Mouse (Mus musculus) intestine, embryonic 16.5 days (tissue): ENCODE data around the gene Wfdc3. TPM values are rescaled to one million over a fixed set of nuclear protein-coding genes. Genes with fewer than 3 reads are reported as not detected.
A peak's percentile ranks its signal among the peaks of the same experiment; 100 is the strongest.

ENCODE experiments used
- ATAC-seq: fragments of 200-750 bp; cut with Nextera tagmentation; 2 replicates; pipeline ENCODE4 v1.8.0; 2017; ENCODE audit warnings: moderate TSS enrichment, moderate library complexity
- H3K27ac ChIP-seq: fragments of 300-500 bp; sonication (generic); 2 replicates; pipeline ENCODE4 v1.5.1; 2014; ENCODE audit warnings: mild to moderate bottlenecking, low read length
- H3K27me3 ChIP-seq: fragments of 300-500 bp; sonication (generic); replicated peaks from 2 replicates; pipeline ENCODE4 v1.6.1; 2014; ENCODE audit warnings: low read length, control low read depth, mixed read lengths; ENCODE audit not compliant: control insufficient read depth, insufficient read depth
- H3K36me3 ChIP-seq: fragments of 300-500 bp; sonication (generic); 2 replicates; pipeline ENCODE4 v1.6.1; 2014; ENCODE audit warnings: low read length, control low read depth; ENCODE audit not compliant: control insufficient read depth, insufficient read depth
- H3K4me1 ChIP-seq: fragments of 300-500 bp; sonication (generic); 2 replicates; pipeline ENCODE4 v1.6.1; 2014; ENCODE audit warnings: low read length, control low read depth, mixed read lengths; ENCODE audit not compliant: control insufficient read depth, insufficient read depth
- H3K4me2 ChIP-seq: fragments of 300-500 bp; sonication (generic); 2 replicates; pipeline ENCODE4 v1.6.1; 2014; ENCODE audit warnings: low read depth, low read length, control low read depth
- H3K4me3 ChIP-seq: fragments of 300-500 bp; sonication (generic); 2 replicates; pipeline ENCODE4 v1.5.1; 2014; ENCODE audit warnings: mild to moderate bottlenecking, low read length
- H3K9ac ChIP-seq: fragments of 300-500 bp; sonication (generic); 2 replicates; pipeline ENCODE4 v1.6.1; 2014; ENCODE audit warnings: low read depth, low read length
- H3K9me3 ChIP-seq: fragments of 300-500 bp; sonication (generic); 2 replicates; pipeline ENCODE4 v1.6.1; 2016; ENCODE audit warnings: low read length, control low read depth; ENCODE audit not compliant: control insufficient read depth
- WGBS: fragments of 180-500 bp; shearing (Covaris S2); extraction: QIAGEN DNeasy Blood & Tissue Kit; methylation state at CpG from one replicate; pipeline ENCODE4 v1.1.7; 2014; 5-methylcytosine and 5-hydroxymethylcytosine counted together
- polyA plus RNA-seq: library from polyadenylated mRNA; unstranded; fragments of >200 nt; fragmentation: Nextera tagmentation; extraction: Ambion mirVana; gene quantifications from 2 replicates; pipeline ENCODE4 v1.2.1, GENCODE M21; 2015

Wfdc3 gene
- polyA plus RNA-seq, 1 experiment from 2014 or later = 1.8 TPM

DNA sequence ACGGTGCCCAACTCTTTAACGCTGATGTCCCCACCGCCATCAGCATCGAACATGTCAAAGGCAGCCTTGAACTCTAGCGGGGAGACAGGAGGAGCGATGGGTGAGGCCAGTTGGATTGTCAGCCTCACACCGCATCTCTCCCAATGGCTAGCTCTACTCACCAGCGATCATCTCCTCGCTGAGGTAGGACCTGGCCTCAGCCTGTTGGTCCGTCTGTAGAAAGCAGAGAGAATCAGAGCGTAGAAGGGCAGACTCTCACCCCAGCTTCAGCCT lies 32.2 kb upstream of the Wfdc3 start:
- H3K9ac ChIP-seq = no peak overlapping the region
- 93% methylated on average over 11 of the region's 11 CpGs for WGBS
- H3K27ac ChIP-seq = no peak overlapping the region
- no peak for ATAC-seq
- H3K36me3 ChIP-seq = no peaks in the 10 kb centered on the region
- no peak overlapping the region for H3K4me3 ChIP-seq
- no peak overlapping the region for H3K4me2 ChIP-seq
- H3K9me3 ChIP-seq = no peaks in the 10 kb centered on the region
- H3K27me3 ChIP-seq = peaks cover 2% of the 10 kb centered on the region; the same call in 1 of the 2 replicates
- H3K4me1 ChIP-seq = peaks cover 3% of the 10 kb centered on the region; the same call in 1 of the 2 replicates

GRCm38 (mm10) chr2:164777246-164778014 lies 31.7 kb upstream of the Wfdc3 start:
- no peak for ATAC-seq
- H3K9ac ChIP-seq = no peak overlapping the region
- H3K4me3 ChIP-seq = no peak overlapping the region
- peaks cover 2% of the 10 kb centered on the region; the same call in 1 of the 2 replicates for H3K27me3 ChIP-seq
- 81% methylated on average over 30 of the region's 30 CpGs for WGBS
- H3K4me1 ChIP-seq = peaks cover 3% of the 10 kb centered on the region
- H3K27ac ChIP-seq = no peak overlapping the region
- H3K4me2 ChIP-seq = no peak overlapping the region
- no peaks in the 10 kb centered on the region for H3K9me3 ChIP-seq
- H3K36me3 ChIP-seq = no peaks in the 10 kb centered on the region

GRCm38 (mm10) chr2:164776801-164777200 lies 31.1 kb upstream of the Wfdc3 start:
- peaks cover 6% of the 10 kb centered on the region; the same call in 1 of the 2 replicates for H3K36me3 ChIP-seq
- 62% methylated on average over 17 of the region's 17 CpGs for WGBS
- H3K4me1 ChIP-seq = peaks cover 9% of the 10 kb centered on the region
- no peak overlapping the region for H3K4me3 ChIP-seq
- H3K4me2 ChIP-seq = no peak overlapping the region
- no peaks in the 10 kb centered on the region for H3K9me3 ChIP-seq
- peaks cover 2% of the 10 kb centered on the region; the same call in 1 of the 2 replicates for H3K27me3 ChIP-seq
- no peak for ATAC-seq
- no peak overlapping the region for H3K9ac ChIP-seq
- H3K27ac ChIP-seq = no peak overlapping the region

- peaks cover 2% of the 10 kb centered on the region; the same call in 1 of the 2 replicates for H3K27me3 ChIP-seq
- no peak overlapping the region for H3K4me3 ChIP-seq
- 82% methylated on average over 6 of the region's 6 CpGs for WGBS
- H3K27ac ChIP-seq = no peak overlapping the region
- H3K4me1 ChIP-seq = peaks cover 15% of the 10 kb centered on the region
- H3K4me2 ChIP-seq = no peak overlapping the region
- no peak overlapping the region for H3K9ac ChIP-seq
- H3K36me3 ChIP-seq = peaks cover 6% of the 10 kb centered on the region; the same call in 1 of the 2 replicates
- no peak for ATAC-seq
- no peaks in the 10 kb centered on the region for H3K9me3 ChIP-seq
Measured at GRCm38 (mm10) chr2:164776130-164776529, 30.4 kb upstream of the Wfdc3 start.

DNA sequence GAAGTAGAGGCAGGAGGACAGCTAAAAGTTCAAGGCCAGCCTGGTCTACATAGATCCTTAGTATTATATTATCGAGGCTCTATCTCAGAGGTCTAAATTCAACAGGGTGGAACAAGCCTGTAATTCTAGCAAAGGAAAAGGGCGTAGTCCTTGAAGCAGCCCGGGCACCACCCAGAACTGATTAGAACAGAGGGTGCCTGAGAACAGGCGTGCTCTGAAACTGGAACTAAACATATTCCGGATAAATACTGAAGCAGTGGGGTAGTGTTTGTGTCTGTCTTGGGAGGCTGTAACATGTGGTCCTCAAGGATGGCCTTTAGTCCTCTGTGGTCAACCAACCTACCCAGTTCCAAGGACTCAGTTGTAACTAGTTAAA lies 28.2 kb upstream of the Wfdc3 start:
- WGBS = 62% methylated on average over 5 of the region's 5 CpGs

DNA sequence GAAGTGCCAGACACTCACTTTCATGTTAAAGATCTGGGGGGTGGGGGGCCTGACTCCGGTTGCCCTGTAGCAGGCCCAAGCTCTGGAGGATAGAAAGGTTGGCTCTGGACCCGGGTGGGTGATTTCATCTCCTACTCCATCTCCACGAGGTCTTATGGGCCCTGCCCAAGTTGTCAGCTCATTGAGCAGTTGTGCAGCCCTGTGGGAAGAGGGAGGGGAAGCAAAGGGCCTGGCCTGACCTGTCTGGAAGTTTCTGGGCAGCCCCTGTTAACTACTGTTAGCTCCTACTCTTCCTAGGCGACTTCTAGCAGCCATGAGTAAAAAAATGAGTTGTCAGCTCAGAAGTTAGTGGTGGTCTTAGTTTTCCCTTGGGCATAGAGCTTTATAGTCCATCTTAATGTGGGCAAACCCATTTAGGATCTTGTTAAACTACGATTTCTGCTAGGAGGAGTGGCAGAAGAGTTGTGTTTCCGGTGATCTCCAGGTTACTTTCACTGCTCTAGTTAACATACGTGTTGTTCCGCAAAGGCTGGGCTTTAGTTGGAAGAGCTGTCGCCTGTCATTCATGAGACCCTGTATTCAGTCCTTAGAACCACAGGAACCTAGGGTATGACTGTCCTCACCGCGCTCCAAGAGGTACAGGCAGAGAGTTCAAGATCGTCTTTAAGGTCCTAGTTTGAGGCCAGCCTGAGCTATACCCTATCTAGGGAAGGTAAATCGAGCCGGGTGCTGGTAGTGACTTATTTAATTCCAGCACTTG lies 27.7 kb upstream of the Wfdc3 start:
- H3K36me3 ChIP-seq = peaks cover 6% of the 10 kb centered on the region; the same call in 1 of the 2 replicates
- no peaks in the 10 kb centered on the region for H3K9me3 ChIP-seq
- ATAC-seq = no peak
- H3K9ac ChIP-seq = no peak overlapping the region
- H3K4me3 ChIP-seq = no peak overlapping the region
- H3K27ac ChIP-seq = no peak overlapping the region
- peaks cover 22% of the 10 kb centered on the region for H3K4me1 ChIP-seq
- peaks cover 2% of the 10 kb centered on the region; the same call in 1 of the 2 replicates for H3K27me3 ChIP-seq
- no peak overlapping the region for H3K4me2 ChIP-seq
- WGBS = 74% methylated on average over 14 of the region's 14 CpGs

More for the DNA sequence above, 28.2 kb upstream of the Wfdc3 start:
- Histone ChIP-seq H3K27ac (no peak overlapping the region), H3K27me3 (peaks cover 2% of the 10 kb centered on the region; the same call in 1 of the 2 replicates), H3K36me3 (peaks cover 6% of the 10 kb centered on the region; the same call in 1 of the 2 replicates), H3K9me3 (no peaks in the 10 kb centered on the region), H3K4me2 (no peak overlapping the region), H3K9ac (no peak overlapping the region), H3K4me1 (peaks cover 22% of the 10 kb centered on the region), H3K4me3 (no peak overlapping the region)
- ATAC-seq = no peak

DNA sequence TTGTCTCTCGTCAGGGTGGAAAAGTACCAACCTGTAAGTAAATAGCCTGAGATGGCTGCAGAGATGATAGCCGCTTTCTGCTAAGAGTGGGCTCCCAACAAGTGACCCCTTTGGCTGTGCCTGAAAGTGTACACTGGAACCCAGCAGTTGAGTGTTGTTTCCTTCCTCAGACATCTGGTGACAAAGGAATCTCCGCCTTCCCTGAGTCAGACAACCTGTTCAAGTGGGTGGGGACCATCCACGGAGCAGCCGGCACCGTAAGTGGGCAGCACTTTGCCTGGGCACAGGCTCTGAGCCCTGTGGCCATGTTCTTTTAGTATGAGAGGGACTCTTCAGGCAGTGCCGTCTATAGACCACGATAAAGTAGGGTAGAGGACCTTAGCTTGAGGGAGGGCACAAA lies 25.4 kb upstream of the Wfdc3 start:
- H3K27me3 ChIP-seq = no peaks in the 10 kb centered on the region
- ATAC-seq = no peak

GRCm38 (mm10) chr2:164770279-164770678 lies 24.5 kb upstream of the Wfdc3 start:
- peak overlapping the region; percentile 80 for H3K4me3 ChIP-seq
- H3K27me3 ChIP-seq = no peaks in the 10 kb centered on the region
- H3K4me1 ChIP-seq = peaks cover 22% of the 10 kb centered on the region
- 2% methylated on average over 15 of the region's 15 CpGs for WGBS
- peak overlapping the region; percentile 80 for H3K9ac ChIP-seq
- peaks cover 12% of the 10 kb centered on the region for H3K36me3 ChIP-seq
- ATAC-seq = peak; percentile 32; the same call in 1 of the 2 replicates
- H3K9me3 ChIP-seq = no peaks in the 10 kb centered on the region
- H3K4me2 ChIP-seq = peak overlapping the region; percentile 60
- peak overlapping the region; percentile 62 for H3K27ac ChIP-seq

More for the DNA sequence above, 25.4 kb upstream of the Wfdc3 start:
- Histone ChIP-seq H3K9ac (peak overlapping the region; percentile 80), H3K36me3 (peaks cover 12% of the 10 kb centered on the region), H3K4me3 (peak overlapping the region; percentile 80), H3K4me2 (peak overlapping the region; percentile 60), H3K4me1 (peaks cover 22% of the 10 kb centered on the region), H3K27ac (no peak overlapping the region), H3K9me3 (no peaks in the 10 kb centered on the region)
- 64% methylated on average over 8 of the region's 8 CpGs for WGBS

DNA sequence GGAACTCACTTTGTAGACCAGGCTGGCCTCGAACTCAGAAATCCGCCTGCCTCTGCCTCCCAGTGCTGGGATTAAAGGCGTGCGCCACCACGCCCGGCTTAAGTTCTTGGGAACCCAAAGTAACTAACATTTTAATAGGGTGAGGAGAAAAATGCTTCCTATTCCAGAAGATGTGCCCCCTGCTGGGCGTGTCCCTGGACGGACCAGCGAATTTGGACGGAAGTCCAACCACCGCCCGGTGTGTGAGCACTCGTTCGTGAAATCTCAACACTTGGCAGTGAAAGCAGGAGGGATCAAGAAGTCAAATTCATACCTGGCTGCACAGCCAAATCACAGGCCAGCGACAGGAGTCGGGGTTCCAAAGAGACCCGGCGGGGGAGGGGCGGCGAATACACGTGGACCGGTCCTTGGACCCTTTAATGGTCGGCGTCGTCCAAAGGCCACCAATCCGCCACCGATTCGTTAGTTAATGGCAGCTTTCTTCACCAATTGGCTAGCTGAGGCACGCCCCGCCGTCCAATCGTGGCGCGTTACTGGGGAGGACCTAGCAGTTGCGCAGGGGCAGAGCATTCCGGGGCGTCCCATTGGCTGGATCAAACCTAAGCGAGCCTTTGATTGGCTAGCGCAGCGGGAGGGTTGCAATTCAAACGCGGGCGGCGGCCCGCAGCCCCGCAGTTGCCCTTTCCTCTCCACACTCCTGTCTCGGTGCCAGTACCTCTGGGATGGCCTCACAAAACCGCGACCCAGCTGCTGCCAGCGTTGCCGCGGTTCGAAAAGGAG lies 23.7 kb upstream of the Wfdc3 start, which contains the start of gene Ube2c:
Ube2c (plus strand) TSS at position 641 of the 780 bp plus-strand sequence.
- ATAC-seq = peak; percentile 99
- Histone ChIP-seq H3K9ac (peak within 1 kb of the TSS; percentile 80), H3K9me3 (no peaks in the 10 kb centered on the region), H3K4me1 (peaks cover 22% of the 10 kb centered on the region), H3K36me3 (peaks cover 15% of the 10 kb centered on the region), H3K27ac (peak within 1 kb of the TSS; percentile 84), H3K27me3 (no peaks in the 10 kb centered on the region), H3K4me3 (peak within 1 kb of the TSS; percentile 80), H3K4me2 (peak within 1 kb of the TSS; percentile 60)
- WGBS = 2% methylated on average over 53 of the region's 53 CpGs
